Mouse (Mus musculus) G1E (cell line): ENCODE results near the gene Crabp2. TPM values are rescaled to one million over a fixed set of nuclear protein-coding genes. Genes with fewer than 3 reads are reported as not detected.

Experiments
- ATAC-seq: 2 replicates; pipeline ENCODE4 v1.8.0; 2016; ENCODE audit warnings: mild to moderate bottlenecking; ENCODE audit not compliant: insufficient number of reproducible peaks, poor library complexity, low FRiP score, severe bottlenecking; ENCODE audit errors: extremely low read depth
- DNase-seq: peaks from one replicate; pipeline ENCODE4 v3.0.0; 2012; ENCODE audit warnings: low spot score
- H3K27me3 ChIP-seq: 2 replicates; pipeline ENCODE4 v1.6.1; 2012; ENCODE audit warnings: mild to moderate bottlenecking, low read length, inconsistent platforms; ENCODE audit not compliant: insufficient read depth
- H3K36me3 ChIP-seq: replicated peaks from 2 replicates; pipeline ENCODE3; 2012; ENCODE audit warnings: mild to moderate bottlenecking, inconsistent platforms
- H3K4me1 ChIP-seq: 2 replicates; pipeline ENCODE4 v1.6.1; 2012; ENCODE audit warnings: low read depth, low read length, inconsistent platforms, mixed read lengths; ENCODE audit not compliant: insufficient read depth
- H3K4me3 ChIP-seq: 2 replicates; pipeline ENCODE4 v1.5.1; 2012; ENCODE audit warnings: low read depth, mild to moderate bottlenecking, inconsistent platforms, low read length, moderate library complexity, mixed read lengths
- H3K9me3 ChIP-seq: replicated peaks from 2 replicates; pipeline ENCODE4 v1.6.1; 2012; ENCODE audit warnings: inconsistent platforms
- CTCF ChIP-seq: IDR thresholded peaks from 2 replicates; pipeline ENCODE4 v1.5.1; 2012; ENCODE audit warnings: low read depth, low read length, inconsistent platforms, mixed read lengths
- GATA1 ChIP-seq: IDR thresholded peaks from 2 replicates; pipeline ENCODE4 v1.6.1; 2012; ENCODE audit warnings: borderline replicate concordance, low read length, inconsistent platforms, mixed read lengths
- GATA2 ChIP-seq: IDR thresholded peaks from 2 replicates; pipeline ENCODE4 v1.6.1; 2012; ENCODE audit warnings: low read depth, low read length, inconsistent platforms, borderline replicate concordance
- POLR2AphosphoS5 ChIP-seq: IDR thresholded peaks from 2 replicates; pipeline ENCODE4 v1.6.1; 2012; ENCODE audit warnings: low read depth, low read length, inconsistent platforms; ENCODE audit not compliant: insufficient replicate concordance
- TAL1 ChIP-seq: conservative IDR thresholded peaks from 2 replicates; pipeline ENCODE4 v1.6.1; 2012; ENCODE audit warnings: low read depth, low read length, inconsistent platforms, mixed read lengths
- polyA plus RNA-seq: library from polyadenylated mRNA; stranded (reverse); fragments of >175 nt; gene quantifications from 2 replicates; pipeline ENCODE4 v1.2.3, GENCODE M21; 2012
- total RNA-seq, 2 experiments: library from RNA; stranded (forward) in 1 of 2; stranded (reverse) in 1 of 2; fragments of 200-1000 nt in 1 of 2; fragments of >200 nt in 1 of 2; fragmentation: Nextera tagmentation in 1 of 2; gene quantifications; 2 replicates each; pipeline ENCODE4 v1.2.3; 2014 to 2017

The Crabp2 gene
- total and polyA plus RNA-seq, 3 experiments = 0.38 TPM; not detected in 2

DNA sequence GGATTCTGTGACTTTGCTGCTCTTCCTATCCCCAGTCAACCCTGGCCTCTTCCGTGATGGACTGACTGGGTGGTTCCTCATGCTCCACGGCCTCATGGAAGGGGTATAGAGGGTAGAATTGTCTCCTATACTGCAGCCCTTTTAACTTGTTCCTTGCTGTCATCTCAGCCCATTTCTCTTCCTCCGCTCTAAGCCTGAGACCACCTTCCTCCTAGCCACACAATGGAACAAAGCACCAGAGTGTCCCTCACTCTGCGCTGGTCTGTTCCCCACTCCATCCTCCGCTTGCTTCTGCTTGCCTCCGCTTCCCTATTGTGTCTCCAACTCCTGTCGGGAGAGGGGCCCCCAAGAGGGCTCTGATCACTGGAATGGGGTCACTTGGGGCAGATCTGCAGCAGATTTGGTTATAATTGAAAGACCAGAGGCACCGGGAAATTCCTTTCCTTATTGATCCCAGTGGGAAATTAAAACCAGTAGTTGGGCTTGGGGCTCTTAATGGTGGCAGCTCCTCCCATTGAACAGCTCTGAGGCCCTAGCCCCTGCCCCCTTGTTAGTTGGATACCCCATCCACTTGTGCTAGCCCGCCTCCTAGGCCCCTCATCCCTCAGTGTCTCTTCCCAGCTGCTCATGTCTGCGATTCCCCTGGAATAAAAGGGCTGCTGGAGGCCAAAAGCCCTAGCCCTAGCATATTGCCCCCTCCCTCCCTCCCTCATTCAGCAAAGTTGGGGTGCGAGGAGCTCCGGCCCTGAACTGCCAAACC, 2.5 kb upstream of the Crabp2 start:
- DNase-seq = no peak

GRCm38 (mm10) chr3:87946541-87946860, 2.0 kb upstream of the Crabp2 start:
- H3K9me3 ChIP-seq = no peaks in the 10 kb centered on the region
- peaks cover 25% of the 10 kb centered on the region for H3K4me1 ChIP-seq
- ATAC-seq (no peak), DNase-seq (no peak)
- peaks cover 41% of the 10 kb centered on the region for H3K27me3 ChIP-seq
- no peak for TF ChIP-seq GATA1
- TF ChIP-seq CTCF = no peak
- no peak for TF ChIP-seq GATA2
- no peak for TF ChIP-seq POLR2AphosphoS5
- TF ChIP-seq TAL1 = no peak
- peaks cover 44% of the 10 kb centered on the region for H3K36me3 ChIP-seq
- no peak overlapping the region for H3K4me3 ChIP-seq

More for the DNA sequence above, 2.5 kb upstream of the Crabp2 start:
- TF ChIP-seq GATA2 = no peak
- no peak for TF ChIP-seq CTCF
- TF ChIP-seq GATA1 = no peak
- no peak for TF ChIP-seq TAL1
- TF ChIP-seq POLR2AphosphoS5 = no peak; the same call in 1 of the 2 replicates
- ATAC-seq = no peak
- H3K36me3 ChIP-seq = peaks cover 49% of the 10 kb centered on the region
- peaks cover 39% of the 10 kb centered on the region for H3K27me3 ChIP-seq
- peaks cover 25% of the 10 kb centered on the region for H3K4me1 ChIP-seq
- no peak overlapping the region for H3K4me3 ChIP-seq
- H3K9me3 ChIP-seq = no peaks in the 10 kb centered on the region

DNA sequence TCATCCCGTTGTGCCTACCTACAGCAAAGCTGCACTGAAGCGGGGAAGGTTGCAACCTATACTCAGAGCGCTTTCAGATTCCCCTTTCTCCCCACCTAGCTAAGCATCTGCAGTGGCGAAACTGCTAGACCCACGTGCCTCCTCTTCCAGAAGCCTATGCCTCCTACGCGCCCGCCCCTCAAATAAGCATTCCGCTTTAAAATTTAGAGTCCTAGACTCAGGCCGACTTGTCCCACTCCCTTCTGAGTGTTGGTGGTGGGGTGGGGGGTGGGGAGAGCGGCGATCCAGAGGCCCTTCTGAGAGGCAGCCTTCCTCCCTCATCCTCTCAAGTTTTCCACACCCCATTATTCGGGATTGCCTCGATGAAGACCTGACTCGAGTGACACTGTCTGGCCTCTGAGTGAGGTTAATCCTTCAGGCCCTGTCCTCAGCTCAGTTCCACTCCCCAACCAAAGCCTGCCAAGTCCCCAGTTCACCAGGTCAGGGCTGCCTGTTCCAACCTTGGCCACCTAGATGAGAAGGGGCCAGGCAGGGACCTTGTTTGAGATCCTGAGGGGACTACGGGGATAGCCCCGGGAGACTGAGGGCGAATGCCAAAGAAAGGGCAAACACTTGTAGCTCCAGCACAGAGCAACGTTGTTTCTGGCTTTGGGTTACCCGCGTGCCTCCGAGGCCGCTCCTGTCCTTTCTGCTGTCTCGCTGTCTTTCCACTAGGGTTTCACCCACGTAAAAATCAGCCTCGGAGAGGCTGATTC, 1.2 kb upstream of the Crabp2 start:
- H3K4me1 ChIP-seq = peaks cover 25% of the 10 kb centered on the region
- no peak for ATAC-seq
- peaks cover 48% of the 10 kb centered on the region for H3K27me3 ChIP-seq

DNA sequence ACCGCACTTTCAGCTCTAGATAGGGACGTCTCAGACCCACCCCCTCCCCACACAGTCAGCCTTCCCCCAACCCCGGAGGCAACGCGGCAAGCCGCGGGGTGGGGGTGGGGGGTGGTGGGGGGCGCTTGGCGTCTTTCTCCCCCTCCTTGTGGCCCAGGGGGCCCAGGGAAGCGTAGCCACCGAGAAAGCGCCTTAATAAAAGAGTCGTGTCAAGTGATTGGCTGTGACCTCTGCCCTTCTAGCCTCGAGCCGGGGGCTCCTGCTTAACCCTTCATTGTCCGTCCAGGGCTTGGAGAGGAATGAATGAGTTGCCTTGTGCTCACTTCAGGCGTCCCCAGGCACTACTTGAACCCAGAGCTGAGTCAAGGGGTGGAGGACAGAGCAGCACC, 661 bp upstream of the Crabp2 start:
- Histone ChIP-seq H3K36me3 (peaks cover 31% of the 10 kb centered on the region), H3K27me3 (peaks cover 54% of the 10 kb centered on the region), H3K9me3 (no peaks in the 10 kb centered on the region), H3K4me1 (peaks cover 25% of the 10 kb centered on the region), H3K4me3 (no peak overlapping the region)
- no peak for TF ChIP-seq CTCF
- TF ChIP-seq GATA1 = no peak
- no peak for TF ChIP-seq TAL1
- no peak for DNase-seq
- no peak for ATAC-seq

More for the DNA sequence above, 1.2 kb upstream of the Crabp2 start:
- no peak for TF ChIP-seq CTCF
- no peak for TF ChIP-seq TAL1
- TF ChIP-seq GATA2 = no peak
- TF ChIP-seq POLR2AphosphoS5 = no peak
- TF ChIP-seq GATA1 = no peak
- no peak for DNase-seq
- Histone ChIP-seq H3K9me3 (no peaks in the 10 kb centered on the region), H3K4me3 (no peak overlapping the region), H3K36me3 (peaks cover 36% of the 10 kb centered on the region)

DNA sequence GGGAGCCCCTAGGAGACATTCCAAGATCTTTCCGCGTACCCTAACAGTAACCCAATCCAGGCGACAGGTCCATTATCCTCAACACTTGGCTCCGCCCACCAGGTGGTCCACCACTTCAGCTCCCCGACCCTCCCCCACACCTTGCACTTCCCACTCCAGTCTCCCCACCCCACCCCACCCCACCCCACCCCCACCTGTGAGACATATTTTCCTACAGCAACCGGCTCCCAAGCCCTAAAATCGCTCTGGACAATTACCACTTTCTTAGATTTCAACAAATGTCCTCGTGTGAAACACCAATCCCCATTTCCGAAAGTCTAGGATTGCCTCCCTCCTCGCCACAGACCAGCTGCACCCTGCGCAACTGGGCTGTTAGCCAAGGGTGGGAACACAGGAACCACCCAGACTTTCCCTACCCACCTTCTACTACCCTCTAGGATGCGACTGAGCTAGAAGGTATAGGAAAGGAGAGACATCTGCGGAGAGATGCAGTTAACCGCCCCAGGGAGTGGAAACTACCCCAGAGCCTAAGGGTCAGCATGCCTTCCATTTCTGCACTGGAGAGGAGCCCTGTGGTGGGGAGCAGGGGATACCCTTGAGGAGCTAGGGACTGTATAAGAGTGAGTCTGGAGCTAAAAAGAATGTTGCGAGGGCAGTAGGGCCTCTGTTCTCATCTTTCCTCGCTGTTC, 944 bp downstream of the Crabp2 start:
- no peak overlapping the region for H3K4me3 ChIP-seq
- DNase-seq (no peak), ATAC-seq (no peak)
- no peaks in the 10 kb centered on the region for H3K9me3 ChIP-seq
- peaks cover 69% of the 10 kb centered on the region for H3K27me3 ChIP-seq
- peaks cover 15% of the 10 kb centered on the region for H3K36me3 ChIP-seq
- no peak for TF ChIP-seq CTCF
- TF ChIP-seq GATA2 = no peak
- TF ChIP-seq POLR2AphosphoS5 = no peak
- TF ChIP-seq GATA1 = no peak
- no peak for TF ChIP-seq TAL1
- peaks cover 25% of the 10 kb centered on the region for H3K4me1 ChIP-seq

GRCm38 (mm10) chr3:87949955-87950515, 1.6 kb downstream of the Crabp2 start:
- ATAC-seq = no peak
- Histone ChIP-seq H3K27me3 (peaks cover 74% of the 10 kb centered on the region), H3K4me1 (peaks cover 25% of the 10 kb centered on the region), H3K36me3 (peaks cover 9% of the 10 kb centered on the region), H3K9me3 (no peaks in the 10 kb centered on the region), H3K4me3 (no peak overlapping the region)
- DNase-seq = no peak
- TF ChIP-seq GATA2 = no peak
- no peak for TF ChIP-seq TAL1
- TF ChIP-seq GATA1 = no peak
